Mouse (Mus musculus) CH12.LX (cell line): Measurements from ENCODE around the gene Tmem150c. TPM values are rescaled to one million over a fixed set of nuclear protein-coding genes. Genes with fewer than 3 reads are reported as not detected.

Experiments
- DNase-seq: peaks from one replicate; pipeline ENCODE4 v3.0.0-alpha.2; 2013; ENCODE audit errors: extremely low read depth
- H3K27ac ChIP-seq: 2 replicates; pipeline ENCODE4 v1.5.1; 2012; ENCODE audit warnings: low read depth, mild to moderate bottlenecking, control low read depth, moderate library complexity; ENCODE audit not compliant: insufficient read depth
- H3K27me3 ChIP-seq: replicated peaks from 2 replicates; pipeline ENCODE3; 2012; ENCODE audit warnings: inconsistent platforms
- H3K36me3 ChIP-seq, 2 experiments: replicated peaks in 1 of 2; 2 replicates each; pipeline versions ENCODE3 to v1.6.1; 2012; ENCODE audit warnings: inconsistent platforms in 1 of 2, low read length in 1 of 2, mild to moderate bottlenecking in 1 of 2, mixed read lengths in 1 of 2, moderate library complexity in 1 of 2; ENCODE audit not compliant: control insufficient read depth in 1 of 2, insufficient read depth in 1 of 2
- H3K4me1 ChIP-seq, 2 experiments: 2 replicates each; pipeline ENCODE4 v1.6.1; 2012; ENCODE audit warnings: inconsistent platforms in 1 of 2, moderate library complexity in 1 of 2; ENCODE audit not compliant: insufficient read depth in 2 of 2, control insufficient read depth in 1 of 2
- H3K4me2 ChIP-seq: 2 replicates; pipeline ENCODE4 v1.6.1; 2012; ENCODE audit warnings: low read depth, mild to moderate bottlenecking, control low read depth; ENCODE audit not compliant: poor library complexity, insufficient read depth, severe bottlenecking
- H3K4me3 ChIP-seq, 3 experiments: fragments of 150-350 bp in 1 of 3; sonication (generic) in 1 of 3; replicated peaks in 1 of 3; 2 replicates each; pipeline versions ENCODE3 to v1.5.1; 2011 to 2012; ENCODE audit warnings: low read depth in 2 of 3, low read length in 2 of 3, mild to moderate bottlenecking in 2 of 3, moderate library complexity in 2 of 3, control low read depth in 1 of 3, improper control_type of control experiment in 1 of 3, inconsistent platforms in 1 of 3, mixed read lengths in 1 of 3; ENCODE audit not compliant: poor library complexity in 1 of 3
- H3K79me2 ChIP-seq: replicated peaks from 2 replicates; pipeline ENCODE4 v1.6.1; 2012; ENCODE audit warnings: mild to moderate bottlenecking, moderate library complexity; ENCODE audit not compliant: control insufficient read depth, poor library complexity, insufficient read depth, severe bottlenecking; ENCODE audit errors: extremely low read depth
- H3K9ac ChIP-seq: 2 replicates; pipeline ENCODE4 v1.6.1; 2012; ENCODE audit warnings: low read depth, mild to moderate bottlenecking, control low read depth, moderate library complexity; ENCODE audit not compliant: insufficient read depth
- H3K9me3 ChIP-seq: replicated peaks from 2 replicates; pipeline ENCODE3; 2012; ENCODE audit warnings: low read length, inconsistent platforms, mixed read lengths
- CHD1 ChIP-seq: IDR thresholded peaks from 2 replicates; pipeline ENCODE4 v1.6.1; 2012; ENCODE audit warnings: low read depth, low read length, improper control_type of control experiment, inconsistent platforms
- CHD2 ChIP-seq: IDR thresholded peaks from 2 replicates; pipeline ENCODE4 v1.6.1; 2011; ENCODE audit warnings: low read length, improper control_type of control experiment
- CTCF ChIP-seq, 2 experiments: IDR thresholded peaks in 1 of 2; conservative IDR thresholded peaks in 1 of 2; 2 replicates each; pipeline ENCODE4 v1.5.1; 2011 to 2012; ENCODE audit warnings: low read depth in 2 of 2, low read length in 2 of 2, improper control_type of control experiment in 1 of 2, inconsistent platforms in 1 of 2, mild to moderate bottlenecking in 1 of 2, moderate library complexity in 1 of 2
- EP300 ChIP-seq: IDR thresholded peaks from 2 replicates; pipeline ENCODE4 v1.6.1; 2011; ENCODE audit warnings: low read length, improper control_type of control experiment
- GABPA ChIP-seq: IDR thresholded peaks from 2 replicates; pipeline ENCODE4 v1.6.1; 2012; ENCODE audit warnings: low read depth, low read length, improper control_type of control experiment, inconsistent platforms; ENCODE audit not compliant: insufficient replicate concordance
- HCFC1 ChIP-seq: IDR thresholded peaks from 2 replicates; pipeline ENCODE4 v1.6.1; 2012; ENCODE audit warnings: low read depth, mild to moderate bottlenecking, inconsistent platforms, low read length, improper control_type of control experiment
- MAX ChIP-seq: IDR thresholded peaks from 2 replicates; pipeline ENCODE4 v1.6.1; 2011; ENCODE audit warnings: low read length, improper control_type of control experiment
- MAZ ChIP-seq: IDR thresholded peaks from 2 replicates; pipeline ENCODE4 v1.6.1; 2012; ENCODE audit warnings: low read depth, mild to moderate bottlenecking, inconsistent platforms, low read length, improper control_type of control experiment, moderate library complexity
- MYC ChIP-seq: IDR thresholded peaks from 2 replicates; pipeline ENCODE4 v1.6.1; 2011; ENCODE audit warnings: low read depth, mild to moderate bottlenecking, improper control_type of control experiment, low read length
- NRF1 ChIP-seq: IDR thresholded peaks from 2 replicates; pipeline ENCODE4 v1.6.1; 2014; ENCODE audit warnings: low read depth, mild to moderate bottlenecking, inconsistent platforms, low read length, improper control_type of control experiment, moderate library complexity
- PAX5 ChIP-seq: IDR thresholded peaks from 2 replicates; pipeline ENCODE4 v1.6.1; 2012; ENCODE audit warnings: low read length, inconsistent platforms, mixed read lengths
- POLR2A ChIP-seq: IDR thresholded peaks from 2 replicates; pipeline ENCODE4 v1.6.1; 2011; ENCODE audit warnings: low read depth, mild to moderate bottlenecking, improper control_type of control experiment, low read length
- RAD21 ChIP-seq: IDR thresholded peaks from 2 replicates; pipeline ENCODE4 v1.6.1; 2011; ENCODE audit warnings: low read depth, mild to moderate bottlenecking, low read length, improper control_type of control experiment, moderate library complexity
- SIN3A ChIP-seq: IDR thresholded peaks from 2 replicates; pipeline ENCODE4 v1.6.1; 2012; ENCODE audit warnings: low read length, improper control_type of control experiment, inconsistent platforms
- SMC3 ChIP-seq: IDR thresholded peaks from 2 replicates; pipeline ENCODE4 v1.6.1; 2011; ENCODE audit warnings: low read depth, low read length, improper control_type of control experiment
- TBP ChIP-seq: conservative IDR thresholded peaks from 2 replicates; pipeline ENCODE4 v1.6.1; 2011; ENCODE audit warnings: low read depth, low read length, improper control_type of control experiment
- TCF12 ChIP-seq: IDR thresholded peaks from 2 replicates; pipeline ENCODE4 v1.6.1; 2014; ENCODE audit warnings: low read depth, mild to moderate bottlenecking, inconsistent platforms, low read length, improper control_type of control experiment
- UBTF ChIP-seq: IDR thresholded peaks from 2 replicates; pipeline ENCODE4 v1.6.1; 2012; ENCODE audit warnings: low read depth, mild to moderate bottlenecking, inconsistent platforms, low read length, improper control_type of control experiment, moderate library complexity
- USF1 ChIP-seq: IDR thresholded peaks from 2 replicates; pipeline ENCODE4 v1.6.1; 2014; ENCODE audit warnings: low read depth, mild to moderate bottlenecking, inconsistent platforms, low read length, improper control_type of control experiment
- ZC3H11A ChIP-seq: IDR thresholded peaks from 2 replicates; pipeline ENCODE4 v1.6.1; 2012; ENCODE audit warnings: low read depth, mild to moderate bottlenecking, inconsistent platforms, low read length, improper control_type of control experiment
- ZMIZ1 ChIP-seq: IDR thresholded peaks from 2 replicates; pipeline ENCODE4 v1.6.1; 2012; ENCODE audit warnings: low read depth, mild to moderate bottlenecking, inconsistent platforms, low read length, improper control_type of control experiment
- dilution Hi-C: fragments of 300-500 bp; cut with MboI; formaldehyde crosslinking; loops from 2 replicates; pipeline ENCODE4 v1.14.3; 2020; ENCODE audit warnings: low sequenced_read_pairs; ENCODE audit not compliant: extremely low pct_unique_long_range_greater_than_20kb, extremely low pct_ligation_motif_present
- in situ Hi-C: fragments of 300-500 bp; cut with MboI; formaldehyde crosslinking; loops from 3 replicates; pipeline ENCODE4 v1.14.3; 2019; ENCODE audit warnings: low sequenced_read_pairs, low pct_ligation_motif_present, low pct_unique_long_range_greater_than_20kb, mixed read lengths
- polyA plus RNA-seq: library from polyadenylated mRNA; unstranded; fragments of >175 nt; gene quantifications from 2 replicates; pipeline ENCODE4 v1.2.1, GENCODE M21; 2012; ENCODE audit warnings: low read depth; ENCODE audit not compliant: insufficient read length
- total RNA-seq, 2 experiments: library from RNA; depleted of rRNA; stranded (reverse); fragments of 300-350 nt in 1 of 2; fragments of >200 nt in 1 of 2; gene quantifications; 2 replicates each; pipeline ENCODE4 v1.2.3; 2012 to 2014

Tmem150c gene
- total and polyA plus RNA-seq, 3 experiments = not detected

GRCm38 (mm10) chr5:100166591-100167491, 7.2 kb upstream of the Tmem150c start:
- H3K27ac ChIP-seq = no peak overlapping the region
- H3K79me2 ChIP-seq = no peaks in the 10 kb centered on the region
- H3K9me3 ChIP-seq = no peaks in the 10 kb centered on the region
- H3K36me3 ChIP-seq = no peaks in the 10 kb centered on the region
- H3K4me3 ChIP-seq = no peak overlapping the region
- peaks cover 0 to 13% of the 10 kb centered on the region in 2 experiments; a peak in 1 of 4 replicates for H3K4me1 ChIP-seq
- H3K27me3 ChIP-seq = no peaks in the 10 kb centered on the region
- DNase-seq = peak; percentile 34
- no peak overlapping the region for H3K9ac ChIP-seq
- TF ChIP-seq CHD1 (no peak), MAZ (no peak), CTCF (conservative IDR thresholded peaks at IDR 0.05 in 1 of 2, IDR thresholded peaks at IDR 0.05 in 1 of 2; ENCODE audit: low read depth in 2 of 2, low read length in 2 of 2) (peak; percentile 69 to 73), RAD21 (peak; percentile 44), SMC3 (peak; percentile 78)
- TF ChIP-seq, all 38 proteins: peak for 3
- dilution Hi-C loops = no loop called here
- H3K4me2 ChIP-seq = no peak overlapping the region
- in situ Hi-C loops = no loop called here

- in situ Hi-C loops (no loop called here), dilution Hi-C loops (no loop called here)
- H3K9me3 ChIP-seq = peaks cover 5% of the 10 kb centered on the region
- no peaks in the 10 kb centered on the region for H3K79me2 ChIP-seq
- H3K4me2 ChIP-seq = no peak overlapping the region
- DNase-seq = no peak
- H3K27ac ChIP-seq = no peak overlapping the region
- no peaks in the 10 kb centered on the region for H3K36me3 ChIP-seq
- peaks cover 0 to 9% of the 10 kb centered on the region in 2 experiments; a peak in 1 of 4 replicates for H3K4me1 ChIP-seq
- H3K27me3 ChIP-seq = no peaks in the 10 kb centered on the region
- TF ChIP-seq CHD2 (no peak), NRF1 (peak; percentile 74)
- no peak overlapping the region for H3K9ac ChIP-seq
- no peak overlapping the region for H3K4me3 ChIP-seq
Measured at GRCm38 (mm10) chr5:100163368-100163767, 3.8 kb upstream of the Tmem150c start.

GRCm38 (mm10) chr5:100162857-100163256, 3.2 kb upstream of the Tmem150c start:
- Histone ChIP-seq H3K4me1 (peaks cover 0 to 9% of the 10 kb centered on the region in 2 experiments; a peak in 1 of 4 replicates), H3K27ac (no peak overlapping the region), H3K9me3 (peaks cover 7% of the 10 kb centered on the region), H3K79me2 (no peaks in the 10 kb centered on the region), H3K9ac (no peak overlapping the region), H3K36me3 (no peaks in the 10 kb centered on the region), H3K4me2 (no peak overlapping the region), H3K4me3 (no peak overlapping the region), H3K27me3 (no peaks in the 10 kb centered on the region)
- no peak for DNase-seq
- TF ChIP-seq MAX = no peak
- no peak for TF ChIP-seq POLR2A
- TF ChIP-seq MYC = no peak
- TF ChIP-seq USF1 = no peak
- TF ChIP-seq UBTF = no peak
- TF ChIP-seq TBP = no peak
- TF ChIP-seq EP300 = no peak
- no peak for TF ChIP-seq GABPA
- no peak for TF ChIP-seq HCFC1
- no peak for TF ChIP-seq SIN3A
- TF ChIP-seq ZC3H11A = no peak
- no peak for TF ChIP-seq ZMIZ1
- no peak for TF ChIP-seq PAX5
- TF ChIP-seq CHD2 = no peak
- TF ChIP-seq TCF12 = no peak
- dilution Hi-C loops = no loop called here
- in situ Hi-C loops = no loop called here
